27 mouse cellular contexts compared by ENCODE assay signal in genomic region chr4:138082466-138082865, GRCm38 (mm10).
A peak's percentile ranks its signal among the peaks of the same experiment; 100 is the strongest.
DNase-seq lines count a peak whose midpoint lies in the region; ATAC-seq and TF ChIP-seq lines count a peak whose summit lies in the region.
"Had no signal": no experiment of that assay in that cellular context is flagged by ENCODE, and none has a peak within 500 bp of the region (broad histone marks: within the 10 kb centered on the region; RNA-seq: fewer than 3 reads in every experiment).

No protein-coding gene starts in this region.

- H3K4me3 ChIP-seq in heart, adult 2 months = no peak overlapping the region
- H3K4me3 ChIP-seq in macrophage (ENCODE audit: inconsistent target) = no peak overlapping the region
- H3K4me3 ChIP-seq in hindbrain, embryonic 11.5 days (ENCODE audit: low read depth, low read length) = no peak overlapping the region
- H3K4me3 ChIP-seq: embryonic facial prominence, embryonic 12.5 days; embryonic facial prominence, embryonic 15.5 days; erythroblast, embryonic 14.5 days; forebrain, embryonic 13.5 days; heart, embryonic 10.5 days; heart, embryonic 13.5 days; hindbrain, embryonic 12.5 days; hindbrain, embryonic 15.5 days had no signal

- intact Hi-C loops in heart, adult 2 months (cut with DNase I) = no loop called here

- no peak overlapping the region for H3K9ac ChIP-seq in heart, adult 2 months (ENCODE audit: low read depth, low read length)
- H3K9ac ChIP-seq in hindbrain, embryonic 11.5 days (ENCODE audit: low read depth, low read length) = no peak overlapping the region
- H3K9ac ChIP-seq: embryonic facial prominence, embryonic 12.5 days; embryonic facial prominence, embryonic 15.5 days; forebrain, embryonic 13.5 days; heart, embryonic 13.5 days; hindbrain, embryonic 12.5 days; hindbrain, embryonic 15.5 days had no signal

- no peak for TF ChIP-seq POLR2A in heart, adult 2 months (IDR thresholded peaks at IDR 0.05; ENCODE audit: insufficient read depth, low read depth, low read length)

- H3K79me2 ChIP-seq in heart, adult 2 months (replicated peaks; ENCODE audit: control insufficient read depth, insufficient read depth, low read length) = 0 out of 2 replicates have a peak, but pooled peaks cover 3% of the 10 kb centered on the region
- H3K79me2 ChIP-seq in macrophage (ENCODE audit: inconsistent target) = peaks cover 42% of the 10 kb centered on the region; the same call in 1 of the 2 replicates

- H3K4me1 ChIP-seq in heart, adult 2 months (ENCODE audit: control insufficient read depth, insufficient read depth, low read length) = no peaks in the 10 kb centered on the region
- no peaks in the 10 kb centered on the region for H3K4me1 ChIP-seq in hindbrain, embryonic 11.5 days (replicated peaks; ENCODE audit: control insufficient read depth, insufficient read depth, low read length)
- H3K4me1 ChIP-seq: embryonic facial prominence, embryonic 12.5 days had no signal

- WGBS in heart, adult 2 months = 83% methylated on average over 8 of the region's 8 CpGs
- WGBS in macrophage (ENCODE audit: missing documents) = 28% methylated on average over 6 of the region's 8 CpGs
- WGBS in hindbrain, embryonic 11.5 days = 88% methylated on average over 8 of the region's 8 CpGs

- peak; percentile 45; the same call in 1 of the 2 replicates for ATAC-seq in megakaryocyte-erythroid progenitor cell, adult 5-6 weeks (replicated peaks; ENCODE audit: low FRiP score, low TSS enrichment, poor library complexity, severe bottlenecking)
- no peak for ATAC-seq in hindbrain, embryonic 11.5 days (ENCODE audit: low FRiP score)
- ATAC-seq: activated CD4-positive, CD25-positive, alpha-beta regulatory T cell, adult 4 months; forebrain, embryonic 13.5 days; forebrain, embryonic 16.5 days had no signal

- TF ChIP-seq CTCF in heart, adult 2 months (IDR thresholded peaks at IDR 0.05) = no peak

- no peak for TF ChIP-seq EP300 in heart, adult 2 months (IDR thresholded peaks at IDR 0.05; ENCODE audit: insufficient read depth, low read depth, low read length)

- H3K27ac ChIP-seq in heart, adult 2 months = no peak overlapping the region
- H3K27ac ChIP-seq in macrophage = 0 out of 2 replicates have a peak overlapping the region, but pooled peaks have one; percentile 15
- no peak overlapping the region for H3K27ac ChIP-seq in hindbrain, embryonic 11.5 days (ENCODE audit: low read depth, low read length)
- H3K27ac ChIP-seq: embryonic facial prominence, embryonic 12.5 days; embryonic facial prominence, embryonic 15.5 days; forebrain, embryonic 13.5 days; heart, embryonic 10.5 days; heart, embryonic 13.5 days; hindbrain, embryonic 12.5 days had no signal

- H3K36me3 ChIP-seq in heart, adult 2 months (ENCODE audit: control insufficient read depth, insufficient read depth, low read length) = no peaks in the 10 kb centered on the region
- H3K36me3 ChIP-seq in macrophage (ENCODE audit: inconsistent target) = peaks cover 53% of the 10 kb centered on the region
- peaks cover 3% of the 10 kb centered on the region; the same call in 1 of the 2 replicates for H3K36me3 ChIP-seq in hindbrain, embryonic 11.5 days (ENCODE audit: control insufficient read depth, insufficient read depth, low read length)

- no peaks in the 10 kb centered on the region for H3K9me3 ChIP-seq in hindbrain, embryonic 11.5 days (ENCODE audit: control insufficient read depth, low read length)
- H3K9me3 ChIP-seq: embryonic facial prominence, embryonic 12.5 days; embryonic facial prominence, embryonic 15.5 days; forebrain, embryonic 13.5 days; heart, embryonic 10.5 days; heart, embryonic 13.5 days; hindbrain, embryonic 12.5 days; hindbrain, embryonic 15.5 days had no signal

- H3K27me3 ChIP-seq in heart, adult 2 months (ENCODE audit: control insufficient read depth, insufficient read depth, low read length) = no peaks in the 10 kb centered on the region
- no peaks in the 10 kb centered on the region for H3K27me3 ChIP-seq in hindbrain, embryonic 11.5 days (ENCODE audit: control insufficient read depth, insufficient read depth, low read length)
- H3K27me3 ChIP-seq: embryonic facial prominence, embryonic 12.5 days; embryonic facial prominence, embryonic 15.5 days; forebrain, embryonic 13.5 days; heart, embryonic 13.5 days; hindbrain, embryonic 12.5 days; hindbrain, embryonic 15.5 days had no signal

- no peak overlapping the region for H3K4me2 ChIP-seq in hindbrain, embryonic 11.5 days (replicated peaks; ENCODE audit: low read depth, low read length)
- H3K4me2 ChIP-seq: embryonic facial prominence, embryonic 12.5 days; embryonic facial prominence, embryonic 15.5 days; forebrain, embryonic 13.5 days; heart, embryonic 13.5 days; hindbrain, embryonic 12.5 days; hindbrain, embryonic 15.5 days had no signal

- peak; percentile 67 for DNase-seq in heart, adult 11 months
- no peak for DNase-seq in heart, adult 2 months
- DNase-seq in spleen, adult 12 weeks (ENCODE audit: low spot score) = no peak
- no peak for DNase-seq in hindbrain, embryonic 11.5 days (ENCODE audit: low spot score)
- no peak for DNase-seq in spleen, postnatal 14 days (ENCODE audit: low spot score in 2 of 2)
- DNase-seq: adrenal gland, adult 8-10 months; adrenal gland, postnatal 25 days; cerebellum, adult 11-12 months; cerebellum, adult 8-10 months; cerebellum, postnatal 14 days; gastrocnemius, postnatal 10 days; gastrocnemius, postnatal 36 days; heart, adult 18-20 months; heart, postnatal 14 days; heart, postnatal 4 days had no signal
